Mouse (Mus musculus) lung, embryonic 14.5 days (tissue): ENCODE measurements around the gene Hist1h2bq. TPM values are rescaled to one million over a fixed set of nuclear protein-coding genes. Genes with fewer than 3 reads are reported as not detected.
"Not testable (repeated sequence)": the region's sequence is repeated elsewhere in the genome, so short reads cannot be mapped to it uniquely, and the experiment has no call there.

ENCODE experiments used
- ATAC-seq: fragments of 200-750 bp; cut with Nextera tagmentation; 2 replicates; pipeline ENCODE4 v1.8.0; 2017; ENCODE audit warnings: mild to moderate bottlenecking, moderate TSS enrichment, moderate library complexity; ENCODE audit not compliant: insufficient read depth
- DNase-seq: peaks from one replicate; pipeline ENCODE4 v3.0.0-alpha.2; 2015
- H3K27ac ChIP-seq: fragments of 300-500 bp; sonication (generic); 2 replicates; pipeline ENCODE4 v1.5.1; 2014; ENCODE audit warnings: low read depth, mild to moderate bottlenecking, moderate library complexity
- H3K27me3 ChIP-seq: fragments of 300-500 bp; sonication (generic); 2 replicates; pipeline ENCODE4 v1.6.1; 2014; ENCODE audit warnings: low read length, control low read depth; ENCODE audit not compliant: insufficient read depth
- H3K36me3 ChIP-seq: fragments of 300-500 bp; sonication (generic); 2 replicates; pipeline ENCODE4 v1.6.1; 2014; ENCODE audit warnings: control low read depth; ENCODE audit not compliant: insufficient read depth
- H3K4me1 ChIP-seq: fragments of 300-500 bp; sonication (generic); 2 replicates; pipeline ENCODE4 v1.6.1; 2014; ENCODE audit warnings: antibody characterized with exemption, control low read depth; ENCODE audit not compliant: insufficient read depth
- H3K4me2 ChIP-seq: fragments of 300-500 bp; sonication (generic); 2 replicates; pipeline ENCODE4 v1.6.1; 2014; ENCODE audit warnings: mild to moderate bottlenecking
- H3K4me3 ChIP-seq: fragments of 300-500 bp; sonication (generic); 2 replicates; pipeline ENCODE4 v1.5.1; 2014; ENCODE audit warnings: low read depth, low read length
- H3K9ac ChIP-seq: fragments of 300-500 bp; sonication (generic); 2 replicates; pipeline ENCODE4 v1.6.1; 2014
- H3K9me3 ChIP-seq: fragments of 300-500 bp; sonication (generic); 2 replicates; pipeline ENCODE4 v1.6.1; 2016; ENCODE audit warnings: low read depth, low read length, control low read depth
- CTCF ChIP-seq: IDR thresholded peaks from 2 replicates; pipeline ENCODE4 v1.5.1; 2016; ENCODE audit warnings: antibody characterized with exemption, low read depth
- WGBS: fragments of 180-500 bp; shearing (Covaris S2); extraction: QIAGEN DNeasy Blood & Tissue Kit; methylation state at CpG from one replicate; pipeline ENCODE4 v1.1.7; 2014; 5-methylcytosine and 5-hydroxymethylcytosine counted together
- polyA plus RNA-seq: library from polyadenylated mRNA; unstranded; fragments of >200 nt; fragmentation: Nextera tagmentation; extraction: Ambion mirVana; gene quantifications from 2 replicates; pipeline ENCODE4 v1.2.1, GENCODE M21; 2014

Hist1h2bq gene
- polyA plus RNA-seq, result 24.4 and 25.8 TPM in 2 replicates

GRCm38 (mm10) chr13:21810073-21810472, at the start of gene Hist1h2bq, which contains the start of gene Hist1h2ao:
Hist1h2bq (minus strand) TSS chr13:21810197.
Hist1h2ao (plus strand) TSS chr13:21810465.
- DNase-seq, H3K9me3 ChIP-seq, H3K36me3 ChIP-seq, H3K4me2 ChIP-seq, H3K27ac ChIP-seq, H3K4me1 ChIP-seq, H3K9ac ChIP-seq, H3K4me3 ChIP-seq, H3K27me3 ChIP-seq: not testable (repeated sequence)
- peak; percentile 96 for ATAC-seq
- no CpG with 5 or more reads among the region's 23 CpGs for WGBS

- Histone ChIP-seq H3K4me2 (peak overlapping the region; percentile 59), H3K9me3 (no peaks in the 10 kb centered on the region), H3K27me3 (no peaks in the 10 kb centered on the region), H3K9ac (peak overlapping the region; percentile 47), H3K4me1 (no peaks in the 10 kb centered on the region), H3K4me3 (peak overlapping the region; percentile 49), H3K36me3 (no peaks in the 10 kb centered on the region), H3K27ac (no peak overlapping the region)
- DNase-seq, result peak; percentile 88
- peak; percentile 45; the same call in 1 of the 2 replicates for ATAC-seq
- TF ChIP-seq CTCF, result no peak
- WGBS, result under 1% methylated on average over 15 of the region's 15 CpGs
Observed at GRCm38 (mm10) chr13:21855698-21856162, 45.7 kb upstream of the Hist1h2bq start.

- Histone ChIP-seq H3K27ac (no peak overlapping the region), H3K9me3 (no peaks in the 10 kb centered on the region)
- ATAC-seq, result peak; percentile 87
Observed at GRCm38 (mm10) chr13:21855146-21855545, 45.1 kb upstream of the Hist1h2bq start.

GRCm38 (mm10) chr13:21852215-21852945, 42.4 kb upstream of the Hist1h2bq start:
- H3K9me3 ChIP-seq, result no peaks in the 10 kb centered on the region
- H3K36me3 ChIP-seq, result no peaks in the 10 kb centered on the region
- no peak for ATAC-seq
- no peak for TF ChIP-seq CTCF
- H3K27me3 ChIP-seq, result no peaks in the 10 kb centered on the region
- no peak overlapping the region for H3K4me2 ChIP-seq
- no peak overlapping the region for H3K9ac ChIP-seq
- 50% methylated on average over 3 of the region's 3 CpGs for whole genome bisulfite sequencing
- peak; percentile 68 for DNase-seq
- no peak overlapping the region for H3K4me3 ChIP-seq
- no peaks in the 10 kb centered on the region for H3K4me1 ChIP-seq
- no peak overlapping the region for H3K27ac ChIP-seq

More at GRCm38 (mm10) chr13:21855146-21855545, 45.1 kb upstream of the Hist1h2bq start:
- Histone ChIP-seq H3K36me3 (no peaks in the 10 kb centered on the region), H3K4me2 (peak overlapping the region; percentile 59), H3K4me1 (no peaks in the 10 kb centered on the region), H3K4me3 (peak overlapping the region; percentile 49), H3K27me3 (no peaks in the 10 kb centered on the region), H3K9ac (no peak overlapping the region; the same call in 1 of the 2 replicates)
- TF ChIP-seq CTCF, result no peak
- peak; percentile 89 for DNase-seq
- 2% methylated on average over 11 of the region's 11 CpGs for WGBS

GRCm38 (mm10) chr13:21850696-21851095, 40.7 kb upstream of the Hist1h2bq start:
- not testable (repeated sequence) for H3K9me3 ChIP-seq, H3K4me1 ChIP-seq, H3K27me3 ChIP-seq, H3K4me2 ChIP-seq, DNase-seq, H3K27ac ChIP-seq, H3K36me3 ChIP-seq, ATAC-seq, H3K4me3 ChIP-seq, H3K9ac ChIP-seq
- 52% methylated on average over 1 of the region's 1 CpGs for WGBS

- WGBS, result 16% methylated on average over 8 of the region's 8 CpGs
- H3K9ac ChIP-seq, result no peak overlapping the region
- ATAC-seq (no peak), DNase-seq (peak; percentile 51)
- no peaks in the 10 kb centered on the region for H3K36me3 ChIP-seq
- H3K4me2 ChIP-seq, result no peak overlapping the region
- H3K4me3 ChIP-seq, result no peak overlapping the region
- H3K9me3 ChIP-seq, result no peaks in the 10 kb centered on the region
- no peak overlapping the region for H3K27ac ChIP-seq
- H3K27me3 ChIP-seq, result no peaks in the 10 kb centered on the region
- no peaks in the 10 kb centered on the region for H3K4me1 ChIP-seq
- TF ChIP-seq CTCF, result no peak
Observed at GRCm38 (mm10) chr13:21847883-21848282, 37.9 kb upstream of the Hist1h2bq start.

- H3K4me1 ChIP-seq, H3K4me3 ChIP-seq, H3K9ac ChIP-seq, H3K27me3 ChIP-seq, H3K4me2 ChIP-seq, H3K27ac ChIP-seq, ATAC-seq, H3K9me3 ChIP-seq, DNase-seq, H3K36me3 ChIP-seq: not testable (repeated sequence)
Observed at GRCm38 (mm10) chr13:21846356-21846755, 36.4 kb upstream of the Hist1h2bq start.

GRCm38 (mm10) chr13:21840508-21840907, 30.5 kb upstream of the Hist1h2bq start:
- H3K27ac ChIP-seq, H3K9ac ChIP-seq, H3K4me2 ChIP-seq, H3K36me3 ChIP-seq, H3K4me1 ChIP-seq, H3K4me3 ChIP-seq, DNase-seq, H3K27me3 ChIP-seq, H3K9me3 ChIP-seq: not testable (repeated sequence)
- WGBS, result no CpG with 5 or more reads among the region's 4 CpGs
- ATAC-seq, result peak; percentile 72; the same call in 1 of the 2 replicates

GRCm38 (mm10) chr13:21833461-21833860, 23.5 kb upstream of the Hist1h2bq start, which contains the start of the genes Hist1h2ap and Hist1h2br:
Hist1h2ap (minus strand) TSS chr13:21833507.
Hist1h2br (plus strand) TSS chr13:21833743.
- ATAC-seq, result peak; percentile 92
- H3K4me2 ChIP-seq, H3K4me3 ChIP-seq, H3K9me3 ChIP-seq, DNase-seq, H3K9ac ChIP-seq, H3K36me3 ChIP-seq, H3K27ac ChIP-seq, H3K4me1 ChIP-seq, H3K27me3 ChIP-seq: not testable (repeated sequence)
- WGBS, result no CpG with 5 or more reads among the region's 24 CpGs
